Mouse (Mus musculus) lung, postnatal 0 days (tissue): ENCODE data around the gene Efcab5.

Source experiments
- CTCF ChIP-seq: IDR thresholded peaks from 2 replicates; pipeline ENCODE4 v1.5.1; 2016; ENCODE audit warnings: antibody characterized with exemption, mild to moderate bottlenecking
- EP300 ChIP-seq: IDR thresholded peaks from 2 replicates; pipeline ENCODE4 v1.6.1; 2016; ENCODE audit warnings: antibody characterized with exemption, mild to moderate bottlenecking, control low read depth

DNA sequence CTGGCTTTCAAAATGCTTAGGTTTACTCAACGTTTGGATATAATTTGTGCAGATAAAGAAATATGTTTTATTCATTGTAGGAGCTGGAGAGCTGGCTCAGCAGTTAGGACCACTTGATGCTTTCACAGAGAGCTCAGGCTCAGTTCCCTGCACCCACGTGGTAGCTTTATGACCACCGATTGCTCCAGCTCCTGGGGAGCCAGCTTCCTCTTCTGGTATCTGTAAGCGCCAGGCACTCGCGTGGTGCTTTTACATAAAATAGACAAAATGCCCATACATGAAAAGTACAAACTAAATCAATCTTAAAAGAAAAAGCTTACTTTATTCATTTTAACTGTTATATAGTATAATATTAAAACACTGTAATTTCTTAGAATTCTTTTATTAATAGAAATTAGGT is 46.8 kb downstream of the Efcab5 start:
- TF ChIP-seq CTCF (no peak), EP300 (no peak)
